Mouse (Mus musculus): ENCODE results near the gene Stam2. TPM values are rescaled to one million over a fixed set of nuclear protein-coding genes. Genes with fewer than 3 reads are reported as not detected.

Stam2 gene
- polyA plus RNA-seq (2012; rRNA removed): 26.0 and 26.1 TPM in 2 replicates

GRCm38 (mm10) chr2:52742256-52743158, at the start of gene Stam2:
Stam2 (minus strand) TSS chr2:52742281.

GRCm38 (mm10) chr2:52676023-52676912, 65.8 kb downstream of the Stam2 start, which contains the start of gene Cacnb4:
Cacnb4 (minus strand) TSS chr2:52676831.

Other genes starting within 250 kb of the Stam2 start
- 15.2 TPM in 2 replicates for gene Cacnb4, start 65.5 kb downstream of the Stam2 start, polyA plus RNA-seq (2012; rRNA removed)
- 42.6 and 44.0 TPM in 2 replicates for gene Fmnl2, start 115.6 kb upstream of the Stam2 start, polyA plus RNA-seq (2012; rRNA removed)